Mouse (Mus musculus) kidney, postnatal 0 days (tissue): ENCODE results near the gene Tamm41. TPM values are rescaled to one million over a fixed set of nuclear protein-coding genes. Genes with fewer than 3 reads are reported as not detected.
A peak's percentile ranks its signal among the peaks of the same experiment; 100 is the strongest.

Experiments
- ATAC-seq: fragments of 200-750 bp; cut with Nextera tagmentation; replicated peaks from 2 replicates; pipeline ENCODE4 v1.8.0; 2017; ENCODE audit warnings: low read depth, moderate number of reproducible peaks, moderate TSS enrichment, moderate library complexity; ENCODE audit not compliant: low FRiP score
- DNase-seq: peaks from one replicate; pipeline ENCODE4 v3.0.0-alpha.2; 2016; ENCODE audit warnings: low spot score
- H3K27ac ChIP-seq: fragments of 300-500 bp; sonication (generic); 2 replicates; pipeline ENCODE4 v1.5.1; 2014; ENCODE audit warnings: mild to moderate bottlenecking
- H3K27me3 ChIP-seq: fragments of 300-500 bp; sonication (generic); 2 replicates; pipeline ENCODE4 v1.6.1; 2014; ENCODE audit warnings: low read length, mixed read lengths; ENCODE audit not compliant: insufficient read depth
- H3K36me3 ChIP-seq: fragments of 300-500 bp; sonication (generic); 2 replicates; pipeline ENCODE4 v1.6.1; 2014; ENCODE audit warnings: low read length, mixed read lengths; ENCODE audit not compliant: insufficient read depth
- H3K4me1 ChIP-seq: fragments of 300-500 bp; sonication (generic); replicated peaks from 2 replicates; pipeline ENCODE4 v1.6.1; 2014; ENCODE audit warnings: antibody characterized with exemption, low read length, mixed read lengths; ENCODE audit not compliant: insufficient read depth
- H3K4me2 ChIP-seq: fragments of 300-500 bp; sonication (generic); 2 replicates; pipeline ENCODE4 v1.6.1; 2014; ENCODE audit warnings: mild to moderate bottlenecking, low read length, moderate library complexity, mixed read lengths
- H3K4me3 ChIP-seq: fragments of 300-500 bp; sonication (generic); replicated peaks from 2 replicates; pipeline ENCODE4 v1.5.1; 2014; ENCODE audit warnings: low read depth, low read length
- H3K9ac ChIP-seq: fragments of 300-500 bp; sonication (generic); 2 replicates; pipeline ENCODE4 v1.6.1; 2014; ENCODE audit warnings: low read depth, low read length
- H3K9me3 ChIP-seq: fragments of 300-500 bp; sonication (generic); replicated peaks from 2 replicates; pipeline ENCODE4 v1.6.1; 2016; ENCODE audit warnings: low read length, inconsistent platforms, mixed read lengths
- CTCF ChIP-seq: IDR thresholded peaks from 2 replicates; pipeline ENCODE4 v1.5.1; 2016; ENCODE audit warnings: antibody characterized with exemption, low read depth, mild to moderate bottlenecking, moderate library complexity
- WGBS: fragments of 180-500 bp; shearing (Covaris S2); extraction: QIAGEN DNeasy Blood & Tissue Kit; methylation state at CpG from one replicate; pipeline ENCODE4 v1.1.7; 2014; 5-methylcytosine and 5-hydroxymethylcytosine counted together
- polyA plus RNA-seq: library from polyadenylated mRNA; unstranded; fragments of >200 nt; fragmentation: Nextera tagmentation; extraction: Ambion mirVana; gene quantifications from 2 replicates; pipeline ENCODE4 v1.2.1, GENCODE M21; 2015

The Tamm41 gene
- polyA plus RNA-seq, 1 experiment from 2014 or later = 52.3 TPM

DNA sequence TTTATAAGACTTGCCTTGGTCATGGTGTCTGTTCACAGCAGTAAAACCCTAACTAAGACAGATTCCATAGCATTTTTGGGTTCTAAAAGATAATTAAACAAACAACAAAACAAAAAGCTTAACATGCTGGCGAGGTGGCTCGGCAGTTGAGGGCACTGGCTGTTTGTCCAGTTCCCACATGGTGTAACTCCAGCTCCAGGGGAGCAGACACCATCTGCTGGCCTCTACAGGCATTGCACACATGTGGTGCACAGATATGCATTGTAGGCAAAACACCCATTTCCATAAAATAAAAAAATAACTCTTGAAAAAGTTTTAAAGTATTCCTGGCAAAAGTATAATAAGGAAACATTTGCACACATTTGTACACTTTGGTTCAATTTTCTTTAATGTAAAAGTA is 7.6 kb downstream of the Tamm41 start:
- no peaks in the 10 kb centered on the region for H3K9me3 ChIP-seq
- DNase-seq (no peak), ATAC-seq (no peak)
- peak; percentile 56 for TF ChIP-seq CTCF
- no peaks in the 10 kb centered on the region for H3K27me3 ChIP-seq
- 83% methylated on average over 2 of the region's 2 CpGs for WGBS
- H3K4me1 ChIP-seq = no peaks in the 10 kb centered on the region
- H3K36me3 ChIP-seq = peaks cover 19% of the 10 kb centered on the region
- no peak overlapping the region for H3K9ac ChIP-seq
- H3K27ac ChIP-seq = no peak overlapping the region
- no peak overlapping the region for H3K4me3 ChIP-seq
- H3K4me2 ChIP-seq = no peak overlapping the region

DNA sequence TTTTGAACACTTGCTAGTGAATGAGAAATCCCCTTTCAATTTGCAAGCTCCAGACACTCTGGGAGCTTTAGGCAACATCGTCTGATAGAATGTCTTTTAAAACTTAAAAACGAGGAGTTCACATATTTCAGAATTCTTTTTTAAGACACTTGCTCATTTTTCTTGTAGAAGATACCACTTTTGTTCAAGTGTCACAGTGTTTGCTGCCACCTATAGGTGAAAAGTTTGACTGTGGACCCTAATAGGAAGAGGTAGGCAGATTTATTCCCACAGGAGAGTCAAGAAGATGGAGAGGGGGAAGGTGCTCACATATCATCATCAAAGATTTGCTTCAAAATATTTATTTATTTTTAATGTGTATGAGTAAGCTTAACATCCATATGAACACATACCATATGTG is 8.4 kb downstream of the Tamm41 start:
- WGBS = 60% methylated on average over 2 of the region's 2 CpGs
- Histone ChIP-seq H3K27ac (no peak overlapping the region), H3K36me3 (peaks cover 19% of the 10 kb centered on the region), H3K4me1 (no peaks in the 10 kb centered on the region), H3K4me3 (no peak overlapping the region), H3K4me2 (no peak overlapping the region), H3K27me3 (no peaks in the 10 kb centered on the region), H3K9ac (no peak overlapping the region), H3K9me3 (no peaks in the 10 kb centered on the region)
- DNase-seq (peak; percentile 57), ATAC-seq (no peak)
- TF ChIP-seq CTCF = peak; percentile 71

- peaks cover 19% of the 10 kb centered on the region for H3K36me3 ChIP-seq
- H3K27ac ChIP-seq = no peak overlapping the region
- 93% methylated on average over 14 of the region's 14 CpGs for WGBS
- no peak overlapping the region for H3K9ac ChIP-seq
- no peaks in the 10 kb centered on the region for H3K4me1 ChIP-seq
- ATAC-seq (no peak), DNase-seq (no peak)
- H3K4me3 ChIP-seq = no peak overlapping the region
- TF ChIP-seq CTCF = no peak
- H3K4me2 ChIP-seq = no peak overlapping the region
- H3K27me3 ChIP-seq = no peaks in the 10 kb centered on the region
- no peaks in the 10 kb centered on the region for H3K9me3 ChIP-seq
These were observed 10.1 kb downstream of the Tamm41 start for GRCm38 (mm10) chr6:115027485-115027992.

DNA sequence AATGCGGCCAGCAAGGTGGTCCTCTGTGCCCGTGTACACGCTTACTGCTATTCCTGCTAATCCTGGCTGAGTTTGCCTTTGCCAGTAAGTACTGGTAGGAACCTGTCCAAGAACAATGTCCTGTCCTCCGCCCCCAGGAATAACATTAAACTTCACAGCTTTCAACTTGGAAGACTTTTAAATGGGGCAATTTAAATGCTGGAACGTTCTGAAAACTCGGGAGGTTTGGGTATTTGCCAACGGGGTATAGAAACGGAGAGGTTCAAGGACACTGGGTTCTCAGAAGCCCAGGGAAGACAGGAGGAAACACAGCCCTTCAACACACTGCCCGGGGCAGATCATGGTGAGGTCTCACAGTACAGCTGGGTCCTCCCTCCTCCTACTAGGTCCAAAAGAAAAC is 14.8 kb downstream of the Tamm41 start:
- peaks cover 22% of the 10 kb centered on the region; the same call in 1 of the 2 replicates for H3K36me3 ChIP-seq
- DNase-seq = no peak
- no peak for TF ChIP-seq CTCF
- no peak overlapping the region; the same call in 1 of the 2 replicates for H3K27ac ChIP-seq
- 84% methylated on average over 9 of the region's 9 CpGs for WGBS
- no peak for ATAC-seq
- H3K4me3 ChIP-seq = no peak overlapping the region
- H3K9ac ChIP-seq = no peak overlapping the region
- no peak overlapping the region for H3K4me2 ChIP-seq
- H3K27me3 ChIP-seq = no peaks in the 10 kb centered on the region
- no peaks in the 10 kb centered on the region for H3K9me3 ChIP-seq
- no peaks in the 10 kb centered on the region for H3K4me1 ChIP-seq

GRCm38 (mm10) chr6:115015461-115015860 is 22.2 kb downstream of the Tamm41 start:
- no peaks in the 10 kb centered on the region for H3K9me3 ChIP-seq
- peaks cover 39% of the 10 kb centered on the region for H3K36me3 ChIP-seq
- ATAC-seq (no peak), DNase-seq (no peak)
- TF ChIP-seq CTCF = no peak
- H3K4me3 ChIP-seq = no peak overlapping the region
- 91% methylated on average over 13 of the region's 13 CpGs for WGBS
- H3K27ac ChIP-seq = no peak overlapping the region
- no peaks in the 10 kb centered on the region for H3K4me1 ChIP-seq
- no peak overlapping the region for H3K9ac ChIP-seq
- H3K27me3 ChIP-seq = no peaks in the 10 kb centered on the region
- no peak overlapping the region for H3K4me2 ChIP-seq

- ATAC-seq = no peak
- WGBS = 82% methylated on average over 4 of the region's 4 CpGs
- H3K9me3 ChIP-seq = no peaks in the 10 kb centered on the region
- H3K27me3 ChIP-seq = no peaks in the 10 kb centered on the region
- no peak overlapping the region for H3K4me2 ChIP-seq
- no peak overlapping the region for H3K4me3 ChIP-seq
- no peak overlapping the region for H3K27ac ChIP-seq
- DNase-seq = no peak
- TF ChIP-seq CTCF = no peak
- H3K4me1 ChIP-seq = no peaks in the 10 kb centered on the region
- peaks cover 32% of the 10 kb centered on the region for H3K36me3 ChIP-seq
- H3K9ac ChIP-seq = no peak overlapping the region
These were observed 24.1 kb downstream of the Tamm41 start for GRCm38 (mm10) chr6:115013574-115013973.

DNA sequence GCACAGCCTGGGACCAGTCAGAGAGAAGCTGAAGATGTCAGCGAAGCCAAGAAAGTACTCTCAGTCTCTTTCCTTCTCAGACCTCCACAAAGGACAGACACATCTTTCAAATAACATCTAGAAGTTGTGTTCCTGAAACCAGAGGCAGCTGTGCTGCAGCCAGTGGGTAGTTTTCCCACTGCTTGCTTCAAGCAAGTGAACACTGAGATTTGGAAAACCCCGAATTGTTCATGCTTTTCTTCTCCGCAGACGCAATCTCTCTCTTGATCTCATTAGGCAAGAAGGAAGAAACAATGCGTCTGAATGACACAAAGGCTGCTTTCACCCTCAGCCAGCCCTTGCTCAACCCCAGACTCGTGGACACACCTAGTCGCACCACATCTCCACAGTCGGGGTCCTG is 25.9 kb downstream of the Tamm41 start:
- Histone ChIP-seq H3K4me1 (no peaks in the 10 kb centered on the region), H3K27me3 (no peaks in the 10 kb centered on the region), H3K4me2 (no peak overlapping the region), H3K9me3 (no peaks in the 10 kb centered on the region), H3K36me3 (peaks cover 28% of the 10 kb centered on the region), H3K4me3 (no peak overlapping the region), H3K9ac (no peak overlapping the region), H3K27ac (no peak overlapping the region)
- ATAC-seq (no peak), DNase-seq (no peak)
- WGBS = 86% methylated on average over 8 of the region's 8 CpGs
- TF ChIP-seq CTCF = no peak
